In genomic region chr12:87389231-87389630, GRCm38 (mm10) we compare ENCODE assay signal across 10 mouse cellular contexts. TPM values are rescaled to one million over a fixed set of nuclear protein-coding genes. Genes with fewer than 3 reads are reported as not detected.
DNase-seq lines count a peak whose midpoint lies in the region; ATAC-seq and TF ChIP-seq lines count a peak whose summit lies in the region.
"Had no signal": no experiment of that assay in that cellular context is flagged by ENCODE, and none has a peak within 500 bp of the region (broad histone marks: within the 10 kb centered on the region; RNA-seq: fewer than 3 reads in every experiment).

No protein-coding gene starts in this region.

- WGBS in lung, postnatal 0 days, result 61% methylated on average over 3 of the region's 3 CpGs
- WGBS in limb, embryonic 12.5 days, result 68% methylated on average over 3 of the region's 3 CpGs
- 70% methylated on average over 3 of the region's 3 CpGs for WGBS in stomach, embryonic 16.5 days

- no peaks in the 10 kb centered on the region for H3K9me3 ChIP-seq in lung, postnatal 0 days (ENCODE audit: low read length)
- no peaks in the 10 kb centered on the region for H3K9me3 ChIP-seq in limb, embryonic 12.5 days
- no peaks in the 10 kb centered on the region for H3K9me3 ChIP-seq in stomach, embryonic 16.5 days (replicated peaks; ENCODE audit: control insufficient read depth, low read length)
- H3K9me3 ChIP-seq: limb, embryonic 15.5 days had no signal

- TF ChIP-seq EP300 in lung, postnatal 0 days (IDR thresholded peaks at IDR 0.05), result no peak

- H3K4me3 ChIP-seq in gastrocnemius, adult 2 months, result peak overlapping the region; percentile 97
- H3K4me3 ChIP-seq in lung, postnatal 0 days (ENCODE audit: low read depth, low read length), result peak overlapping the region; percentile 39; the same call in 1 of the 2 replicates
- H3K4me3 ChIP-seq in limb, embryonic 12.5 days (replicated peaks), result no peak overlapping the region; the same call in 1 of the 2 replicates
- H3K4me3 ChIP-seq in stomach, embryonic 16.5 days (replicated peaks; ENCODE audit: low read length), result peak overlapping the region; percentile 90; the same call in 1 of the 2 replicates

- no peak for TF ChIP-seq CTCF in gastrocnemius, adult 2 months (IDR thresholded peaks at IDR 0.05)
- no peak for TF ChIP-seq CTCF in lung, postnatal 0 days (IDR thresholded peaks at IDR 0.05)

- ATAC-seq in lung, postnatal 0 days, result no peak
- no peak for ATAC-seq in limb, embryonic 12.5 days (ENCODE audit: insufficient number of reproducible peaks, insufficient read depth, low FRiP score, low TSS enrichment, low read depth)
- no peak for ATAC-seq in stomach, embryonic 16.5 days (ENCODE audit: insufficient read depth, low FRiP score)

- H3K4me1 ChIP-seq in lung, postnatal 0 days (ENCODE audit: insufficient read depth, low read depth, low read length), result 0 out of 2 replicates have a peak, but pooled peaks cover 8% of the 10 kb centered on the region
- peaks cover 16% of the 10 kb centered on the region for H3K4me1 ChIP-seq in limb, embryonic 12.5 days (replicated peaks)
- H3K4me1 ChIP-seq in stomach, embryonic 16.5 days (ENCODE audit: control insufficient read depth, insufficient read depth, low read length), result peaks cover 13% of the 10 kb centered on the region

- no peaks in the 10 kb centered on the region for H3K36me3 ChIP-seq in lung, postnatal 0 days (ENCODE audit: insufficient read depth, low read length)
- no peaks in the 10 kb centered on the region for H3K36me3 ChIP-seq in limb, embryonic 12.5 days
- no peaks in the 10 kb centered on the region for H3K36me3 ChIP-seq in stomach, embryonic 16.5 days (ENCODE audit: control insufficient read depth, insufficient read depth, low read length)
- H3K36me3 ChIP-seq: limb, embryonic 15.5 days had no signal

- no peak for DNase-seq in gastrocnemius, adult 2 months
- DNase-seq in gastrocnemius, adult 18-20 months (ENCODE audit: low spot score), result no peak
- peak; percentile 50 for DNase-seq in lung, postnatal 0 days (ENCODE audit: low spot score)
- no peak for DNase-seq in lung, postnatal 14 days
- no peak for DNase-seq in right cerebral cortex, postnatal 4 days
- DNase-seq in embryo, embryonic 10 days (ENCODE audit: low spot score), result no peak
- DNase-seq: heart, postnatal 14 days had no signal

- peak overlapping the region; percentile 53; the same call in 1 of the 2 replicates for H3K4me2 ChIP-seq in lung, postnatal 0 days (replicated peaks; ENCODE audit: low read depth, low read length)
- peak overlapping the region; percentile 92 for H3K4me2 ChIP-seq in limb, embryonic 12.5 days
- H3K4me2 ChIP-seq in stomach, embryonic 16.5 days (ENCODE audit: low read depth, low read length), result peak overlapping the region; percentile 51

- no peak overlapping the region for H3K9ac ChIP-seq in lung, postnatal 0 days (replicated peaks; ENCODE audit: low read depth)
- H3K9ac ChIP-seq in limb, embryonic 12.5 days (replicated peaks), result no peak overlapping the region
- no peak overlapping the region for H3K9ac ChIP-seq in stomach, embryonic 16.5 days (ENCODE audit: low read length)
- H3K9ac ChIP-seq: limb, embryonic 15.5 days had no signal

- H3K27ac ChIP-seq in gastrocnemius, adult 2 months, result peak overlapping the region; percentile 93
- H3K27ac ChIP-seq in lung, postnatal 0 days (ENCODE audit: low read length), result peak overlapping the region; percentile 60
- no peak overlapping the region for H3K27ac ChIP-seq in limb, embryonic 12.5 days
- no peak overlapping the region for H3K27ac ChIP-seq in stomach, embryonic 16.5 days (ENCODE audit: low read length)

- H3K27me3 ChIP-seq in lung, postnatal 0 days (replicated peaks; ENCODE audit: insufficient read depth, low read length), result no peaks in the 10 kb centered on the region
- no peaks in the 10 kb centered on the region for H3K27me3 ChIP-seq in limb, embryonic 12.5 days
- no peaks in the 10 kb centered on the region for H3K27me3 ChIP-seq in stomach, embryonic 16.5 days (ENCODE audit: control insufficient read depth, insufficient read depth, low read length)
- H3K27me3 ChIP-seq: limb, embryonic 15.5 days had no signal

- intact Hi-C loops in gastrocnemius, adult 2 months (cut with DNase I), result no loop called here

RNA-seq across cellular contexts. Expression of gene Sptlc2, which starts 1.1 kb away (rescaled TPM):
- 1 to 10 TPM; 6.4 to 8.5 TPM for total RNA-seq in gastrocnemius, adult 2 months (2021)
- total RNA-seq in gastrocnemius, adult 18-20 months (2021), result 1 to 10 TPM; 7.9 to 10.0 TPM
- 194 and 216 TPM in 2 replicates for polyA plus RNA-seq in lung, postnatal 0 days (2015; fragmentation: Nextera tagmentation; extraction: Ambion mirVana)
- 64.6 and 71.7 TPM in 2 replicates for polyA plus RNA-seq in limb, embryonic 12.5 days (2016; fragmentation: Nextera tagmentation; extraction: Ambion mirVana)
- 98.7 and 101 TPM in 2 replicates for polyA plus RNA-seq in stomach, embryonic 16.5 days (2015; fragmentation: Nextera tagmentation; extraction: Ambion mirVana)

RNA-seq across cellular contexts. Expression of gene Slirp, which starts 54.5 kb away (rescaled TPM):
- 100 to 1,000 TPM; 141 to 180 TPM for total RNA-seq in gastrocnemius, adult 2 months (2021)
- total RNA-seq in gastrocnemius, adult 18-20 months (2021), result 100 to 1,000 TPM; 159 to 162 TPM
- 158 and 175 TPM in 2 replicates for polyA plus RNA-seq in lung, postnatal 0 days (2015; fragmentation: Nextera tagmentation; extraction: Ambion mirVana)
- polyA plus RNA-seq in limb, embryonic 12.5 days (2016; fragmentation: Nextera tagmentation; extraction: Ambion mirVana), result 330 and 347 TPM in 2 replicates
- polyA plus RNA-seq in stomach, embryonic 16.5 days (2015; fragmentation: Nextera tagmentation; extraction: Ambion mirVana), result 259 and 291 TPM in 2 replicates

RNA-seq across cellular contexts. Expression of gene Alkbh1, which starts 54.6 kb away (rescaled TPM):
- 1 to 10 TPM; 6.4 to 8.3 TPM for total RNA-seq in gastrocnemius, adult 2 months (2021)
- 1 to 10 TPM; 4.1 to 5.5 TPM for total RNA-seq in gastrocnemius, adult 18-20 months (2021)
- 15.2 and 20.1 TPM in 2 replicates for polyA plus RNA-seq in lung, postnatal 0 days (2015; fragmentation: Nextera tagmentation; extraction: Ambion mirVana)
- polyA plus RNA-seq in limb, embryonic 12.5 days (2016; fragmentation: Nextera tagmentation; extraction: Ambion mirVana), result 76.7 and 77.5 TPM in 2 replicates
- 50.3 and 51.6 TPM in 2 replicates for polyA plus RNA-seq in stomach, embryonic 16.5 days (2015; fragmentation: Nextera tagmentation; extraction: Ambion mirVana)

Comparison
In these comparisons a context has a peak if more than half of its experiments do, and no peak if none do; other contexts are left out.
1. H3K27ac ChIP-seq: peak in gastrocnemius, adult 2 months (single experiment) and lung, postnatal 0 days (single experiment); none in limb, embryonic 12.5 days (single experiment) and stomach, embryonic 16.5 days (single experiment).
2. Peak in every context shown above with its lines, with median percentiles within 50 percentile points of each other: H3K4me2 ChIP-seq.